ENCODE assay signal across 16 mouse cellular contexts in genomic region chr7:68687140-68687611, GRCm38 (mm10).
DNase-seq lines count a peak whose midpoint lies in the region; ATAC-seq and TF ChIP-seq lines count a peak whose summit lies in the region.
"Had no signal": no experiment of that assay in that cellular context is flagged by ENCODE, and none has a peak within 500 bp of the region (broad histone marks: within the 10 kb centered on the region; RNA-seq: fewer than 3 reads in every experiment).

No protein-coding gene starts in this region.

- H3K9ac ChIP-seq in forebrain, embryonic 14.5 days (ENCODE audit: low read length), result no peak overlapping the region
- no peak overlapping the region for H3K9ac ChIP-seq in forebrain, embryonic 12.5 days
- H3K9ac ChIP-seq in kidney, embryonic 15.5 days, result no peak overlapping the region
- no peak overlapping the region for H3K9ac ChIP-seq in lung, postnatal 0 days (replicated peaks; ENCODE audit: low read depth)
- H3K9ac ChIP-seq: embryonic facial prominence, embryonic 15.5 days; forebrain, embryonic 13.5 days; limb, embryonic 12.5 days had no signal

- peak; percentile 79 for TF ChIP-seq EP300 in lung, postnatal 0 days (IDR thresholded peaks at IDR 0.05)

- H3K27me3 ChIP-seq in forebrain, embryonic 14.5 days (replicated peaks; ENCODE audit: control insufficient read depth, insufficient read depth, low read length), result no peaks in the 10 kb centered on the region
- no peaks in the 10 kb centered on the region for H3K27me3 ChIP-seq in forebrain, embryonic 12.5 days
- H3K27me3 ChIP-seq in kidney, embryonic 15.5 days, result no peaks in the 10 kb centered on the region
- no peaks in the 10 kb centered on the region for H3K27me3 ChIP-seq in lung, postnatal 0 days (replicated peaks; ENCODE audit: insufficient read depth, low read length)
- H3K27me3 ChIP-seq: embryonic facial prominence, embryonic 15.5 days; forebrain, embryonic 13.5 days; limb, embryonic 12.5 days had no signal

- peaks cover 19% of the 10 kb centered on the region for H3K4me1 ChIP-seq in forebrain, embryonic 14.5 days (ENCODE audit: control insufficient read depth, insufficient read depth, low read length)
- peaks cover 8% of the 10 kb centered on the region; the same call in 1 of the 2 replicates for H3K4me1 ChIP-seq in forebrain, embryonic 12.5 days
- peaks cover 8% of the 10 kb centered on the region for H3K4me1 ChIP-seq in kidney, embryonic 15.5 days
- H3K4me1 ChIP-seq in lung, postnatal 0 days (ENCODE audit: insufficient read depth, low read depth, low read length), result no peaks in the 10 kb centered on the region; the same call in 1 of the 2 replicates
- H3K4me1 ChIP-seq: embryonic facial prominence, embryonic 15.5 days; heart, embryonic 10.5 days; limb, embryonic 12.5 days had no signal

- no peak for DNase-seq in forebrain, embryonic 14.5 days (ENCODE audit: low spot score)
- no peak for DNase-seq in kidney, adult 18-20 months
- peak; percentile 38 for DNase-seq in lung, postnatal 0 days (ENCODE audit: low spot score)
- DNase-seq in lung, postnatal 10 days, result no peak
- DNase-seq in lung, postnatal 36 days, result peak; percentile 28
- DNase-seq in left cerebral cortex, postnatal 10 days (ENCODE audit: extremely low spot score in 1 of 2, low spot score in 2 of 2), result no peak
- DNase-seq: cerebellum, adult 11-12 months; kidney, postnatal 36 days; layer of hippocampus, postnatal 36 days; spleen, adult 18-20 months had no signal

- ATAC-seq in forebrain, embryonic 14.5 days, result peak; percentile 21; the same call in 1 of the 2 replicates
- ATAC-seq in forebrain, embryonic 12.5 days (ENCODE audit: low FRiP score), result no peak
- peak; percentile 67; the same call in 1 of the 2 replicates for ATAC-seq in kidney, embryonic 15.5 days (replicated peaks; ENCODE audit: low FRiP score)
- peak; percentile 62 for ATAC-seq in lung, postnatal 0 days
- ATAC-seq: forebrain, embryonic 13.5 days had no signal

- no peak overlapping the region for H3K27ac ChIP-seq in forebrain, embryonic 14.5 days (ENCODE audit: low read depth, low read length)
- H3K27ac ChIP-seq in forebrain, embryonic 12.5 days, result no peak overlapping the region
- peak overlapping the region; percentile 61 for H3K27ac ChIP-seq in kidney, embryonic 15.5 days
- no peak overlapping the region for H3K27ac ChIP-seq in lung, postnatal 0 days (ENCODE audit: low read length)
- H3K27ac ChIP-seq: embryonic facial prominence, embryonic 15.5 days; forebrain, embryonic 13.5 days; heart, embryonic 10.5 days; limb, embryonic 12.5 days had no signal

- intact Hi-C loops in left cerebral cortex, postnatal 10 days (cut with DNase I), result no loop called here

- TF ChIP-seq CTCF in lung, postnatal 0 days (IDR thresholded peaks at IDR 0.05), result no peak

- H3K9me3 ChIP-seq in forebrain, embryonic 14.5 days (replicated peaks; ENCODE audit: control insufficient read depth, low read length), result no peaks in the 10 kb centered on the region
- H3K9me3 ChIP-seq in forebrain, embryonic 12.5 days, result 0 out of 2 replicates have a peak, but pooled peaks cover 4% of the 10 kb centered on the region
- H3K9me3 ChIP-seq in kidney, embryonic 15.5 days (replicated peaks), result peaks cover 4% of the 10 kb centered on the region; the same call in 1 of the 2 replicates
- no peaks in the 10 kb centered on the region for H3K9me3 ChIP-seq in lung, postnatal 0 days (ENCODE audit: low read length)
- H3K9me3 ChIP-seq: embryonic facial prominence, embryonic 15.5 days; forebrain, embryonic 13.5 days; heart, embryonic 10.5 days had no signal

- H3K4me2 ChIP-seq in forebrain, embryonic 14.5 days (ENCODE audit: low read length), result no peak overlapping the region
- H3K4me2 ChIP-seq in forebrain, embryonic 12.5 days, result no peak overlapping the region
- H3K4me2 ChIP-seq in kidney, embryonic 15.5 days, result no peak overlapping the region
- no peak overlapping the region for H3K4me2 ChIP-seq in lung, postnatal 0 days (replicated peaks; ENCODE audit: low read depth, low read length)
- H3K4me2 ChIP-seq: embryonic facial prominence, embryonic 15.5 days; forebrain, embryonic 13.5 days; limb, embryonic 12.5 days had no signal

- no peaks in the 10 kb centered on the region for H3K36me3 ChIP-seq in forebrain, embryonic 14.5 days (ENCODE audit: control insufficient read depth, insufficient read depth, low read length)
- H3K36me3 ChIP-seq in forebrain, embryonic 12.5 days (replicated peaks), result no peaks in the 10 kb centered on the region
- no peaks in the 10 kb centered on the region for H3K36me3 ChIP-seq in kidney, embryonic 15.5 days
- H3K36me3 ChIP-seq in lung, postnatal 0 days (ENCODE audit: insufficient read depth, low read length), result no peaks in the 10 kb centered on the region
- H3K36me3 ChIP-seq: embryonic facial prominence, embryonic 15.5 days; heart, embryonic 10.5 days; limb, embryonic 12.5 days had no signal

- no peak overlapping the region for H3K4me3 ChIP-seq in forebrain, embryonic 14.5 days (ENCODE audit: low read depth, low read length)
- H3K4me3 ChIP-seq in forebrain, embryonic 12.5 days (replicated peaks), result no peak overlapping the region
- H3K4me3 ChIP-seq in kidney, embryonic 15.5 days (replicated peaks), result no peak overlapping the region
- no peak overlapping the region for H3K4me3 ChIP-seq in lung, postnatal 0 days (ENCODE audit: low read depth, low read length)
- H3K4me3 ChIP-seq: embryonic facial prominence, embryonic 15.5 days; forebrain, embryonic 13.5 days; heart, embryonic 10.5 days; limb, embryonic 12.5 days had no signal

- WGBS in forebrain, embryonic 14.5 days, result 36% methylated on average over 4 of the region's 4 CpGs
- 61% methylated on average over 4 of the region's 4 CpGs for WGBS in forebrain, embryonic 12.5 days
- 35% methylated on average over 4 of the region's 4 CpGs for WGBS in kidney, embryonic 15.5 days
- 18% methylated on average over 4 of the region's 4 CpGs for WGBS in lung, postnatal 0 days

Comparison
In these comparisons a context has a peak if more than half of its experiments do, and no peak if none do; other contexts are left out.
1. DNase-seq: peak in lung, postnatal 0 days (single experiment) and lung, postnatal 36 days (single experiment); none in forebrain, embryonic 14.5 days (single experiment), kidney, adult 18-20 months (single experiment), lung, postnatal 10 days (single experiment) and left cerebral cortex, postnatal 10 days (0 of 2).